Mouse (Mus musculus): ENCODE measurements around the gene Dnttip1.
A peak's percentile ranks its signal among the peaks of the same experiment; 100 is the strongest.

Dnttip1 gene

DNA sequence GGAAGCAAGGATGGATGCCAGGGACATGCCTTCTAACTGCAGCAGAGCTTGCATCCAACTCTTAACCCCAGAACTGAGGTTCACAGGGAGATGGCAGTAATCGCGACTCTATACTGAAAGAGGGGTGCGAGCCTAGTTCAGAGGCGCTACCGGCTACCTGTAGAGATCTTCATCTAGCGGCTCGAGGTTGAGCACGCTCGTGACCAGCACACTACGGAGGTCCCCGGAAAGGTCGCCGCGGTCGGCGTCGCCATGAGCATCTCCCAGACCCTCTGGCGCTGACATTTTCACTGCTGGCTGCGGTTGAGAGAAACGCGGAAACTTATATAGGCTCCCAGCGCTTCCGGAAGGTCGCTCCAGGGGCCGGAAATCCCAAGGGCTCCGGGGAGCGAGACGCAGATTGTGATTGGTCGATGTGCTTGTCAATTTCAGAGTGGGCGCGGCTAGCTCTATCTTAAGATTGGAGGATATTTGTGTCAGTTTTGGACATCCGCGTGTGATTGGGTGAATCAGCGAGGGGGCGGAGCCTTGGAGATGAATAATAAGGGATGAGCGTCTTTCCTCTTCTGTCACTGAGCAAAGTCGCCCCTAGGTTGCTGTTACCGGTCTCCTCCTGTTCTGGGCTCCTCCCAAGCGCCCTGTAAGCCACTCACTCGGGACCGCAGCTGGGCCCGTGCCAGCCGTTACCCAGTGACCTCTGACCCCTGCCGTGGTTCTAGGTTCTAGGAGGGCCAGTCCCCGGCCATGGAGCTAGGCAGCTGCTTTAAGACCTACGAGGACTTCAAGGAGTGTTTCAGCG is 58.9 kb downstream of the Dnttip1 start, which contains the start of the genes Acot8 and Zswim3:
Acot8 (minus strand) TSS at position 350 of the 799 bp plus-strand sequence.
Zswim3 (plus strand) TSS at position 566 of the 799 bp plus-strand sequence.
- peak; percentile 99 for DNase-seq (ENCODE audit: low spot score in 2 of 2)

GRCm38 (mm10) chr2:164805332-164805718 is 59.5 kb downstream of the Dnttip1 start:
- DNase-seq (ENCODE audit: low spot score in 2 of 2): no peak

DNA sequence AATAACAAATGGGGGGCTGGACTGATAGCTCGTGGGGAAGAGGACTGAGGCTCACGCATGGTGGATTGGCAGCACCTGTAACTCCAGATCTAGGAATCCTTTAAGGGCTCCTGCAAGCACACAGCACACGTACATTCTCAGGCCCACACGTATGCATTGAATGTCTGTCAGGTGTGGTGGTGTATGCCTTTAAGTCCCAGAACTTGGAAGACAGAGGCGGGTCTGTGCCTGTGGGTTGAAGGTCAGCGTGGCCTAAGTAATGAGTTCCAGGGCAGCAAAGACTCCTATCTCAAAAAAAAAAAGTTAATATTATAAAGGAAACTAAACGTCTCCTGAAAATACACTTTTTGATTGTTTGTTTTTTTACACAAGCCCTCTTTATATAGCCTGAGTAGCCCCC is 60.8 kb downstream of the Dnttip1 start:
- no peak for DNase-seq (ENCODE audit: low spot score in 2 of 2)

GRCm38 (mm10) chr2:164813557-164813956 is 67.8 kb downstream of the Dnttip1 start:
- DNase-seq (ENCODE audit: low spot score in 2 of 2): no peak

GRCm38 (mm10) chr2:164815348-164815747 is 69.6 kb downstream of the Dnttip1 start:
- DNase-seq (ENCODE audit: low spot score in 2 of 2): no peak

DNA sequence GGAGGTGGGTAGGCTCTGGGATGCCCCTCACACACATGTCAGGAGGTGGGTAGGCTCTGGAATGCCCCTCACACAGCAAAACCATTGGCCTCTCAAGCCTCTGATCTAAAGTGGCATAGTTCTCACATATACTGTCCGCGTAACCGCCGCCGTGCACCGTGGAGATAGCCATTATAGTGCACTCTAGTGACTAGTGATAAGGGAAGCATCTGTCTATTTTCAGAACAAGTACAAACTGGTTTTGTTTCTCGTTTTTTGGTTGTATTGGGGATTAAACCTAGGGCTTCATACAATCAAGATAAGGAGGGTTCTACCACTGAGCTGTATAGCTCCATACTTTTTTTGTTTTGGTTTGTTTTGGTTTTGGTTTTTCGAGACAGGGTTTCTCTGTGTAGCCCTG is 70.0 kb downstream of the Dnttip1 start:
- DNase-seq (ENCODE audit: low spot score in 2 of 2): no peak

DNA sequence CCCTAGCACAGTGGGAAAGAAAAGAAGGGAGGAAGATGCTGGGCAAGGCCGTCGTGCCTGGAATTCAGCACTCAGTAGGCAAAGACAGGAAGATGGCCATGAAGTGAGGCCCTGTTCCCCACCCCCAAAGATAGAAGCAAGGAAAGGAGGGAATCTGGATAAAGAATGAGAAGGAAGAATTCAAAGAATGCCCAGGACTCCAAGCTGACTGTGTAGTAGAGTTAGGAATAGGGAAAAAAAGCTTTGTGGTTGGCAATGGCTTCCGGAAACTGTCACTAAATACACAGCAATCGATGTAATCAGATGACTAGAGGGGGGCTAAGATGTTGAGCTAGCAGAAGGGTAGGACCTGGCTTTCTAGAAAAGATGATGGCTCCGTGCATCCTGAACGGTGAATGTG is 71.4 kb downstream of the Dnttip1 start:
- no peak for DNase-seq (ENCODE audit: low spot score in 2 of 2)

DNA sequence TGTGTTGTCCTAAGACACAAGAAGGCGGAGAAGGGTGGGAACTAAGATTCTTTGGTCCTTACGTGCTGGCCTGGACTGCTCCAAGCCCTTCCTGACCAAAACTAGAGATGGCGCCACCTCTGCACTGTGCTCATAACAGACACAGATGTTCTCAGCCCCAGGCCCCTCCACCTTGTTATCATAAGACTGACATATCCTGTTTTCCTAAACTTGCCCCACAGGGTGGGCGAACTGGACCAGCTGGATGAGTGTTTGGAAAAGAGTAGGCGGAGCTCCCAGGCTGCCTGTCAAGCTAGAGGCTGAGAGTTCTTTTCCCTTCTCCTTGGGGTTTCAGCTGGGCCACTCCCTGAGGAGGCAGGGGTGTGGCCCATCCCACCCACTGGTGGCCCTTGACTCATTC is 71.9 kb downstream of the Dnttip1 start:
- DNase-seq (ENCODE audit: low spot score in 2 of 2): no peak

Data from heart, adult 9 months (tissue).